Mouse (Mus musculus): ENCODE data around the gene Rtl1.

DNA sequence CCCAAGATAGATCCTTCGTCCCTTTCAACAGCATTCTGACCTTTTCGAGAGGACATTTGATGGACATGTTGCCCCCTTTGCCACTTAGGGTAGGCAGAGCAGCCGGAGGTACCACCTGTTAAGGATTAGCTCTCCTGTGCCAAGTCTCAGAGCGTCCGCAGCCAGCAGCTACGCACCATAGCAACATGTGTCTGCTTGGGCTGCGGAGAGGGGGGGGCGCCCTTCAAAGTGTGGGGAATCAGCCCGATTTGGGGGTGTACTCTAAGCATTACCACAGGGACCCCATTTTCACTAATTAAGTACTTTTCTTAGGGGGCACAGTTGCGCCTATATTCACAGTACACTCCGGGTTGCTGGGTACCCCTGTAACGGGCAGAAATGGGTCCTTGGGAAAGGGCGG, 60.2 kb downstream of the Rtl1 start:
- TF ChIP-seq ZC3H11A (IDR thresholded peaks at IDR 0.05; ENCODE audit: borderline replicate concordance, low read depth, low read length) (no peak), MAFK (IDR thresholded peaks at IDR 0.05; ENCODE audit: insufficient read depth, low read depth, low read length) (no peak)

All from ES-E14 (cell line).